Mouse (Mus musculus): ENCODE data around the gene Cadm2.

- TF ChIP-seq GATA1 (IDR thresholded peaks at IDR 0.05; ENCODE audit: borderline replicate concordance, low read length) (no peak), FLI1 (IDR thresholded peaks at IDR 0.05; ENCODE audit: low read length) (no peak)
Measured at GRCm38 (mm10) chr16:67509079-67509478, 111.6 kb downstream of the Cadm2 start.
